Mouse (Mus musculus) kidney, postnatal 0 days (tissue): ENCODE measurements around the gene Nuf2. TPM values are rescaled to one million over a fixed set of nuclear protein-coding genes. Genes with fewer than 3 reads are reported as not detected.
A peak's percentile ranks its signal among the peaks of the same experiment; 100 is the strongest.

ENCODE experiments used
- ATAC-seq: fragments of 200-750 bp; cut with Nextera tagmentation; replicated peaks from 2 replicates; pipeline ENCODE4 v1.8.0; 2017; ENCODE audit warnings: low read depth, moderate number of reproducible peaks, moderate TSS enrichment, moderate library complexity; ENCODE audit not compliant: low FRiP score
- DNase-seq: peaks from one replicate; pipeline ENCODE4 v3.0.0-alpha.2; 2016; ENCODE audit warnings: low spot score
- H3K27ac ChIP-seq: fragments of 300-500 bp; sonication (generic); 2 replicates; pipeline ENCODE4 v1.5.1; 2014; ENCODE audit warnings: mild to moderate bottlenecking
- H3K27me3 ChIP-seq: fragments of 300-500 bp; sonication (generic); 2 replicates; pipeline ENCODE4 v1.6.1; 2014; ENCODE audit warnings: low read length, mixed read lengths; ENCODE audit not compliant: insufficient read depth
- H3K36me3 ChIP-seq: fragments of 300-500 bp; sonication (generic); 2 replicates; pipeline ENCODE4 v1.6.1; 2014; ENCODE audit warnings: low read length, mixed read lengths; ENCODE audit not compliant: insufficient read depth
- H3K4me1 ChIP-seq: fragments of 300-500 bp; sonication (generic); replicated peaks from 2 replicates; pipeline ENCODE4 v1.6.1; 2014; ENCODE audit warnings: antibody characterized with exemption, low read length, mixed read lengths; ENCODE audit not compliant: insufficient read depth
- H3K4me2 ChIP-seq: fragments of 300-500 bp; sonication (generic); 2 replicates; pipeline ENCODE4 v1.6.1; 2014; ENCODE audit warnings: mild to moderate bottlenecking, low read length, moderate library complexity, mixed read lengths
- H3K4me3 ChIP-seq: fragments of 300-500 bp; sonication (generic); replicated peaks from 2 replicates; pipeline ENCODE4 v1.5.1; 2014; ENCODE audit warnings: low read depth, low read length
- H3K9ac ChIP-seq: fragments of 300-500 bp; sonication (generic); 2 replicates; pipeline ENCODE4 v1.6.1; 2014; ENCODE audit warnings: low read depth, low read length
- H3K9me3 ChIP-seq: fragments of 300-500 bp; sonication (generic); replicated peaks from 2 replicates; pipeline ENCODE4 v1.6.1; 2016; ENCODE audit warnings: low read length, inconsistent platforms, mixed read lengths
- CTCF ChIP-seq: IDR thresholded peaks from 2 replicates; pipeline ENCODE4 v1.5.1; 2016; ENCODE audit warnings: antibody characterized with exemption, low read depth, mild to moderate bottlenecking, moderate library complexity
- WGBS: fragments of 180-500 bp; shearing (Covaris S2); extraction: QIAGEN DNeasy Blood & Tissue Kit; methylation state at CpG from one replicate; pipeline ENCODE4 v1.1.7; 2014; 5-methylcytosine and 5-hydroxymethylcytosine counted together
- polyA plus RNA-seq: library from polyadenylated mRNA; unstranded; fragments of >200 nt; fragmentation: Nextera tagmentation; extraction: Ambion mirVana; gene quantifications from 2 replicates; pipeline ENCODE4 v1.2.1, GENCODE M21; 2015

Nuf2 gene
- polyA plus RNA-seq, 1 experiment from 2014 or later: 25.9 TPM

- WGBS: 86% methylated on average over 6 of the region's 6 CpGs
- Histone ChIP-seq H3K4me1 (no peaks in the 10 kb centered on the region), H3K4me3 (no peak overlapping the region), H3K27ac (no peak overlapping the region), H3K9me3 (no peaks in the 10 kb centered on the region), H3K36me3 (peaks cover 37% of the 10 kb centered on the region), H3K9ac (no peak overlapping the region), H3K27me3 (no peaks in the 10 kb centered on the region), H3K4me2 (no peak overlapping the region)
- TF ChIP-seq CTCF: no peak
- ATAC-seq (no peak), DNase-seq (no peak)
These were observed 24.9 kb downstream of the Nuf2 start for GRCm38 (mm10) chr1:169506354-169506753.

GRCm38 (mm10) chr1:169502876-169503275, 28.4 kb downstream of the Nuf2 start:
- no peaks in the 10 kb centered on the region for H3K27me3 ChIP-seq
- H3K27ac ChIP-seq: no peak overlapping the region
- H3K4me2 ChIP-seq: no peak overlapping the region
- no peaks in the 10 kb centered on the region for H3K4me1 ChIP-seq
- no peak overlapping the region for H3K9ac ChIP-seq
- 88% methylated on average over 3 of the region's 3 CpGs for WGBS
- ATAC-seq (no peak), DNase-seq (no peak)
- no peak for TF ChIP-seq CTCF
- peaks cover 37% of the 10 kb centered on the region for H3K36me3 ChIP-seq
- H3K4me3 ChIP-seq: no peak overlapping the region
- H3K9me3 ChIP-seq: no peaks in the 10 kb centered on the region

GRCm38 (mm10) chr1:169495621-169496020, 35.6 kb downstream of the Nuf2 start:
- no peak overlapping the region for H3K4me2 ChIP-seq
- H3K9me3 ChIP-seq: no peaks in the 10 kb centered on the region
- WGBS: 65% methylated on average over 8 of the region's 8 CpGs
- no peaks in the 10 kb centered on the region for H3K4me1 ChIP-seq
- H3K36me3 ChIP-seq: 0 out of 2 replicates have a peak, but pooled peaks cover 11% of the 10 kb centered on the region
- H3K9ac ChIP-seq: no peak overlapping the region
- TF ChIP-seq CTCF: peak; percentile 80
- H3K27ac ChIP-seq: no peak overlapping the region
- ATAC-seq: no peak
- no peak overlapping the region for H3K4me3 ChIP-seq
- no peaks in the 10 kb centered on the region for H3K27me3 ChIP-seq
- peak; percentile 68 for DNase-seq

GRCm38 (mm10) chr1:169491561-169491960, 39.7 kb downstream of the Nuf2 start:
- Histone ChIP-seq H3K27ac (no peak overlapping the region), H3K9ac (no peak overlapping the region), H3K9me3 (no peaks in the 10 kb centered on the region), H3K4me3 (no peak overlapping the region), H3K4me1 (no peaks in the 10 kb centered on the region), H3K4me2 (no peak overlapping the region), H3K27me3 (no peaks in the 10 kb centered on the region), H3K36me3 (no peaks in the 10 kb centered on the region)
- no peak for TF ChIP-seq CTCF
- no peak for DNase-seq
- no peak for ATAC-seq
- 85% methylated on average over 1 of the region's 1 CpGs for WGBS

- Histone ChIP-seq H3K27ac (no peak overlapping the region), H3K9me3 (no peaks in the 10 kb centered on the region), H3K4me1 (no peaks in the 10 kb centered on the region), H3K4me2 (no peak overlapping the region), H3K27me3 (no peaks in the 10 kb centered on the region), H3K4me3 (no peak overlapping the region), H3K36me3 (no peaks in the 10 kb centered on the region), H3K9ac (no peak overlapping the region)
- DNase-seq (no peak), ATAC-seq (no peak)
- 59% methylated on average over 6 of the region's 6 CpGs for WGBS
- no peak for TF ChIP-seq CTCF
These were observed 45.8 kb downstream of the Nuf2 start for GRCm38 (mm10) chr1:169485408-169485885.

- Histone ChIP-seq H3K4me3 (no peak overlapping the region), H3K4me2 (no peak overlapping the region), H3K27me3 (no peaks in the 10 kb centered on the region), H3K9me3 (no peaks in the 10 kb centered on the region), H3K27ac (no peak overlapping the region), H3K4me1 (no peaks in the 10 kb centered on the region), H3K9ac (no peak overlapping the region), H3K36me3 (no peaks in the 10 kb centered on the region)
- no peak for TF ChIP-seq CTCF
- DNase-seq (no peak), ATAC-seq (no peak)
- 82% methylated on average over 4 of the region's 4 CpGs for WGBS
These were observed 46.7 kb downstream of the Nuf2 start for GRCm38 (mm10) chr1:169484565-169484964.

- Histone ChIP-seq H3K9ac (no peak overlapping the region), H3K27me3 (no peaks in the 10 kb centered on the region), H3K9me3 (no peaks in the 10 kb centered on the region), H3K4me1 (no peaks in the 10 kb centered on the region), H3K4me3 (no peak overlapping the region), H3K27ac (no peak overlapping the region), H3K36me3 (no peaks in the 10 kb centered on the region), H3K4me2 (no peak overlapping the region)
- ATAC-seq (no peak), DNase-seq (no peak)
- no peak for TF ChIP-seq CTCF
- WGBS: 93% methylated on average over 6 of the region's 6 CpGs
These were observed 48.5 kb downstream of the Nuf2 start for GRCm38 (mm10) chr1:169482596-169483335.
